Mouse (Mus musculus) cerebellum, postnatal 10 days (tissue): ENCODE measurements around the gene Gnb4.
A peak's percentile ranks its signal among the peaks of the same experiment; 100 is the strongest.

Experiments used
- DNase-seq, 2 experiments: peaks; one replicate each; pipeline ENCODE4 v3.0.0; 2021; ENCODE audit warnings: mixed read lengths in 2 of 2

The Gnb4 gene

DNA sequence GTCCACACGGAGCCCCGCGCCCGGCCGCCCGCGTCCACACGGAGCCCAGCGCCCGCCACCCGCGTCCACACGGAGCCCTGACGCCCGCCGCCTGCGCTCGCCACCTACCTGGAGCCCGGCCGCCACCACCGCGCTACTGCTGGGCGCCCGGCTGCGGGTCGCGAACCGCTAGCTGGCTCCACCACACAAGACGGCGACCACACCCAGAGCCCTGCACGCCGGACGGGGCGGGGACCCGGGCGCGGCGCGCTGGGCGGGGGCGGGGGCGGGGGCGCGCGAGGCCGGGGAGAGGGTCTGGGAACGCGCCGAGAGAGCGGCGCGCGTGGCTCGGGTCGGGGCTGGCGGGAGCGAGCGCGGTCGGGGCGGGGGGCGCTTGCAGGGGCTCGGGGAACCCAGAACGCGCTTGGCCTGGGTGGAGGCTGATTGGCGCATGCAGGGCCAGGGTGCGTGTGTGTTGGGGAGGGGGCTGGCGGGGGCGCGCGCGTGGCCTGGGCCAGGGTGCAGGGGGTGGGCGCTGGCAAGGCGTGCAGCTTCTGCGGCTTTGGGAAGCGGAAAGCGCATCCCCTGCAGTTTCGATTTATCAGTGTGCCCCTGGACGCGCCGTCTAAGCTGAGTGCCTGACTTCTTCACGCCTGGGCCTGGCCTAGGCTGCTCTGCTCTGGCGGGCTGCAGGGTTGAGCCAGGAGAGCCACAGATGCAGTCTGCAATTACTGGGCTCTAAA, at the start of gene Gnb4:
Gene Gnb4 (minus strand): TSS at position 255 of the 722 bp plus-strand sequence.
- peak; percentile 82 to 87 for DNase-seq

GRCm38 (mm10) chr3:32661556-32661930, 45.2 kb upstream of the Gnb4 start:
- DNase-seq: no peak

DNA sequence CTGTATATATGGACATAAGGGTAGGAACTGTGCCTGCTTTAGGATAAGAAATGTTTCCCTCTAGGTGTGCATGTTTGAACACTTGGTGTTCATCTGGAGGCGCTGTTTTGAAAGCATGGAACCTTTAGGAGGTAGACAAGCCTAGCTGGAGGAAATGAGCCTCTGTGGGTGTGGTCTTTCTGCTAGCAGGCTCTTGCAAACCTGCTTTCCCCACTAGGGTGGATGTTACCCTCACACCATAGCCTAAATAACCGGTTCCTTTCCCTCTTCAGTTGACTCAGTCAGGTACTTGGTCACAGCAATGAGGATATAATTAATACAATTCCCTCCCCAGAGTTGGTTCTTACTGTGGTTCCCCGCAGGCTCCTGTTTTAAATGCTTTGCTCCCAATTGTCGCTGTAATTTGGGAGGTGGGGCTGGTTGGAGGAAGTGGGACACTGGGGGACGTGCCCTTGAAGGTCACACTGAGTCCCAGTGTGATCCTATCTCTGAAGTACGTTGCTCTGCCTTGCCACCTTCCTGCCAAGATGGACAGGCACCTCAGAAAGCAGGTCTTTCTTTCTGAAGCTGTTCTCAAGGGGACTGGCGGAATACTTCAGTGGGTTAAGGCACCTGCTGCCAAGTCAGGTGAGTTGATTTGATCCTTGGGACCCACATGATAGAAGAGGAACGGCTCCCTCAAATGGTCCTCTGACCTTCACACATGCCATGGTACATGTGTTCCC, 44.6 kb upstream of the Gnb4 start:
- no peak for DNase-seq

GRCm38 (mm10) chr3:32660276-32660675, 43.9 kb upstream of the Gnb4 start:
- DNase-seq: no peak

GRCm38 (mm10) chr3:32659506-32659905, 43.1 kb upstream of the Gnb4 start:
- DNase-seq: no peak

GRCm38 (mm10) chr3:32658821-32659220, 42.4 kb upstream of the Gnb4 start:
- DNase-seq: no peak

DNA sequence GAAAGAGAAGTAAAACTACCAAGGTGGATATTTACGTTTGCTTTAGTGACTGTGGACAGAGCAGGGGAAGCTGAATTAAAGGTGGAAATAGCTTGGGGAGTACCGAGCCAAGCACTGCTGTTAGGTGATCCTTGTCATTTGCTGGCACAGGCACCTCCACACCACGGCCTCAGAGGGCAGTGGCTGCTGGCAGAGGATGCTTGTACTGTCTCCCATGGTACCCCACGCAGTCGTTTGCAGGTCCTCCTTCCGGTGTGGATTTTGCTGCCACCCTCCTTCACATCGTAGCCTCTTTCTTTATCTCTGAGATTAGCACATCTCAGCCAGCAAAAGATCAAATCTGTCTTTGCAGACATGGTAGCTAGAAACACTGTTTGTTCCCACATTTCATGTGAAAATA, 42.0 kb upstream of the Gnb4 start:
- DNase-seq: no peak

DNA sequence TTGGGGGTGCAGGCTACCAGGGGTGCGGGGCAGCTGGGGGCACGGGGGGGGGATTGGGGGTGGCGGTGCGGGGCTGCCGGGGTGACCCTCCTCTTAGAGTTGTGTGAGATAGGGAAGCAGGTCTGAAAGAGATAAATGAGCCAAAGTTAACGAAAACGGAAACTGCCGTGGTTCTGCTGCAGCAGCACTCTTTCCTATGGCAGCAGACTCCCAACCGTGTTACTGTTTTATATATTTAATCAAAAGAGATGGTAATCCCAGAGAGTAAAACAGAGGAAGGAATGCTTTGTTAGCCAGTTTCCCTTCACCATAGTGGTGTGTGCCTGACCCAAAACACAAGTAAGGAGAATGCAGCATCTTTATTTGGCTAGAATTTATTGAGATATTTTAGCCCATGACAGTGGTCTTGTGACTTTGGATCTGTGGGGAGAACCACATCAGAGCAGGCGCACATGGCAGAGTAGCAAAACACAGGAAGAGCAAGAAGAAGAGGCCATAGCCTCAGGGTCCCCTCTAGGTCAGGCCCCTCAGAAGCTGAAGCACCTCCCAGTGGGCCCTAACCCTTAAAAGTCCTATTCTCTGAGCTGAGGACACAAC, 40.1 kb upstream of the Gnb4 start:
- no peak for DNase-seq

DNA sequence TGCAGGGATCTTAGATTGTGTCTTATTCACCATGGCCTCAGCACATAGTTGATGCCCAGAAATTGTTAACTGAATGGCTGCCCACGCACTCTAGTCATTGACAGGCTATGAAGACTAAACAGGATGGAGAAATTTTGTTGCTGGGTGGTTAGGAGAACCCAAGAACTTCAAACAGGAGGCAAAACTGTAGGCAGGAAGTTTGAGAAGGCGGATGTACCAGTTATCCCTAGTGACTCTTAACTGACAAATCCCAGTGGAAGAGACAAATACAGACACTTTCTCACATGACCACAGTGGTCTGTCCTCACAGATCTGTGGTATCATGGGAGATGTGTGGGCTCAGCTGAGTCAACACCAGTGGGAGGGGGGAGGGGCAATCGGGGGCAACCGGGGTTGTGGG, 39.6 kb upstream of the Gnb4 start:
- DNase-seq: no peak

DNA sequence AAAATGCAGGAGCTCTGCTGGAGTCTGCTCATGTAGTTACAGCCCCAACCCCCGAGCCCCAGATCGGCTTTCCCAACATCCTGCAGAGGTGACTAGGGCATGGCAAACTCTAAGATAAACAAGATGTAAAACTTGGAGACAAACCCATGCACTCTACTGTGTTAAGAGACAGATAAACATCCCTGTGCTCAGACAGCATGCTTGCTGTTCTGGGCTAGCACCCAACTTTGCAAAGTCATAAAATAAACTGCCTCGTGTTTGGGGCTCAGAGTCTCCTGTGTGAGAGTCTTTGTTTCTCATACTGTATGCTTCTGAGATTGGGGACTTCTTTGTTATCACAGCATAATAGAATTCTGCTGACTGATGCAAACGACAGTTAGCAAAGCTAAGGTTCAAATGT, 36.4 kb upstream of the Gnb4 start:
- no peak for DNase-seq

GRCm38 (mm10) chr3:32649284-32649683, 32.9 kb upstream of the Gnb4 start:
- no peak for DNase-seq

DNA sequence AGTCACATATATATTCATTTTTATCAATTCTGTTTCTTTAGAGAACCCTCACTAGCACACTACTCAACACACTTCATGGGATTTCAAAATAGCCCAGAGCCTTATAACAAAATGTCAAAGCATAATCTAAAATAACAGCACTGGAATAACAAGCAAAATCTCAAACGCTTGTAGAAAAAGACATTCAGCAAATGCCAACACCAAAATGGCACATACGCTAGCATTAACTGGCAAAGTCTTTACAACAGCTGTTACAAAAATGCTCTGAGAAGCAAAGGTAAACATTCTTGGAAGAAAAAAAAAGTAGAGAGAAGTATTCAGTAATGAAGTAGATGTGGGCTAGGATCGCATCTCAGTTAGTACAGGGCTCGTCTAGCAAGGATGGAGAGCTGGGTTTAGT, 30.5 kb upstream of the Gnb4 start:
- DNase-seq: no peak

DNA sequence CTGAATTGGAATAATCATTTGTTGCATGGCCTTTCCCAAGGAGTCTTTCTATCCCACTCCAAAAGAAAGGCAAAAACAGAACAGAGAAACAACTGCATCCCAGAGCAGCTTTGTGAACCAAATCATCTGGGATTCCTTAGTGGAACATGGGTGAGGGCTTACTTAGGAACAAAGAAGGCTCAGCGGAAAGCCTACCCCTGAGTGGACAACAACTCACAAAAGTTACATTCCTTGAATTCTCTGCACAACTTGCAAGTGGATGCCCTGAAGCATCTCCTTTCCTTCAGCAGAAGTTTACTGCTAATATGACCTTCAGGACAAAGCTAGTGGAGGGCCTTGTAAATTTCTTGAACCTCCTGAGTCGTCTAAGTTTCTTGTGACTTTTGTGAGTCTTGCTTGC, 28.4 kb upstream of the Gnb4 start:
- DNase-seq: no peak

- DNase-seq: no peak
Measured at GRCm38 (mm10) chr3:32642116-32642515, 25.7 kb upstream of the Gnb4 start.

GRCm38 (mm10) chr3:32638240-32638639, 21.9 kb upstream of the Gnb4 start:
- peak; percentile 29 to 49 for DNase-seq

- no peak for DNase-seq
Measured at GRCm38 (mm10) chr3:32632760-32633264, 16.4 kb upstream of the Gnb4 start.

- DNase-seq: no peak
Measured at GRCm38 (mm10) chr3:32630210-32630609, 13.8 kb upstream of the Gnb4 start.

DNA sequence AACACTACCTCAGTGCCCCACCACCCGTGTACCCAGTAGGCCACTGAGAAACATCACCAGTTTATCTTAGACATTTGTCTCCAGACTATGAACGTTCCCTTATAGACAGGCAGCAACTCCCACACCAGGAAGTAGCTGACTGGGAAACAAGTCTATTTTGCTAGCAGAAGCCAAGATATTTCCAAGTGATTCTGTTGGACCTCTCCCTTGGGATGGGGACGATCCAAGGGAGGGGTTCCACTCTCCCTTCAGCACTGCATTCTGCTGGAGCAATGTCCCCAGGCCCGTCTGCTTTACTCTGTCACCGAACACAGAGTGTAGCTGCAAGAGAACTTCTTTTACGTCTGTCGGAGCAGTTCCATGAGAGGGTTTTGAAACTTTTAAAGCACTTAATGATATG, 11.8 kb upstream of the Gnb4 start:
- DNase-seq: no peak

- no peak for DNase-seq
Measured at GRCm38 (mm10) chr3:32622106-32622505, 5.7 kb upstream of the Gnb4 start.

- DNase-seq: no peak
Measured at GRCm38 (mm10) chr3:32621658-32622057, 5.3 kb upstream of the Gnb4 start.

GRCm38 (mm10) chr3:32617053-32617642, 763 bp upstream of the Gnb4 start:
- peak in 1 of 2 experiments; percentile 10 for DNase-seq

GRCm38 (mm10) chr3:32616006-32616330, 417 bp downstream of the Gnb4 start:
- no peak for DNase-seq

DNA sequence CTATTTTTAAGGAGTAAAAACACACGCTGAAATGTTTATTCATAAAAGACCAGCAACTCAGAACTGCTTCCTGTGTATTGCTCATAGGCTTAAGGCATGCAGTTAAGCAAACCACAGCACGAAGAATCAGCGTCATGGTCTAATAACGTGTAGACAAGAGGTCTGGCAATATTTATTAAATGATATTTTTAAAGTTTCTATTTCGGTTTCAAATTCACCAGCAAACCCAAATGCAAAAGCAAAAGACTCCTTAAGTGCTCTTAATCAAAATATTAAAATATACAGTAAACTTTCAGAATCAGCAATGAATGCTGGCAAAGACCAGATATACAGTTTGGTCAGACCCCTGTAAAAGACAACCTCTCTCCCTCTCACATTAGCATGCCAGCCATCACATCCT, 1.0 kb downstream of the Gnb4 start:
- DNase-seq: no peak

- no peak for DNase-seq
Measured at GRCm38 (mm10) chr3:32614786-32615185, 1.6 kb downstream of the Gnb4 start.
